Mouse (Mus musculus): ENCODE measurements around the gene Spin1.

GRCm38 (mm10) chr13:51071763-51072276 lies 28.9 kb upstream of the Spin1 start:
- TF ChIP-seq CTCF (IDR thresholded peaks at IDR 0.05; ENCODE audit: control insufficient read depth, insufficient read depth, insufficient read length) (no peak), MYOG (IDR thresholded peaks at IDR 0.05; ENCODE audit: control insufficient read depth, extremely low read depth, insufficient read length) (no peak), USF1 (IDR thresholded peaks at IDR 0.05; ENCODE audit: low read depth) (no peak), MYOD1 (IDR thresholded peaks at IDR 0.05; ENCODE audit: control insufficient read depth, insufficient read length, low read depth) (no peak), CEBPB (IDR thresholded peaks at IDR 0.05; ENCODE audit: low read depth) (no peak), MAX (IDR thresholded peaks at IDR 0.05) (no peak)
